In the genomic region with DNA sequence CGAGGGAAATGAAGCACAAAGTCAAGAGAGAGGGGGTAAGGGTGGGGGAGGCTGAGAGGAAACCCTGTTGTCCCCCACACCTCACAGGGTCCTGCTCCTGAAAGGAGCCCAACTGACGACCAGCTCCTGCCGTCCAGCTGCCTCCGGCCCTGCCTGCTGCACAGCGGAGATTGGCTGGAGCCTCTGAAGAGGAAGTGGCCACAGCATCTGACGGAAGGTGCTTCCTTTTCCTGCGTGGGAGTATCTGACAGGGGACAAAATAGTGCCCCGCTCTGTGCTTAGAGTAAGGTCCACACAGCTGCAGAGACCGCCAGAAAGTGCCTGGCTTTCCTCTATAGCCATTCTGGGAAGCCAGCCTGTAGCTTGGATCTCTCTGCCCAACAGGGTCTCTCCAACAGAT, we compare ENCODE assay signal across 7 mouse cellular contexts. TPM values are rescaled to one million over a fixed set of nuclear protein-coding genes. Genes with fewer than 3 reads are reported as not detected.
A peak's percentile ranks its signal among the peaks of the same experiment; 100 is the strongest.
DNase-seq lines count a peak whose midpoint lies in the region; ATAC-seq and TF ChIP-seq lines count a peak whose summit lies in the region.

No protein-coding gene starts in this region.

- no peak overlapping the region for H3K27ac ChIP-seq in embryonic facial prominence, embryonic 12.5 days
- peak overlapping the region; percentile 25; the same call in 1 of the 2 replicates for H3K27ac ChIP-seq in lung, embryonic 14.5 days (ENCODE audit: low read depth)

- H3K4me2 ChIP-seq in embryonic facial prominence, embryonic 12.5 days (replicated peaks) = no peak overlapping the region
- H3K4me2 ChIP-seq in lung, embryonic 14.5 days = peak overlapping the region; percentile 50; the same call in 1 of the 2 replicates

- ATAC-seq in embryonic facial prominence, embryonic 12.5 days (ENCODE audit: insufficient number of reproducible peaks, insufficient read depth, low FRiP score, low TSS enrichment) = no peak
- ATAC-seq in lung, embryonic 14.5 days (ENCODE audit: insufficient read depth) = peak; percentile 54; the same call in 1 of the 2 replicates

- H3K27me3 ChIP-seq in embryonic facial prominence, embryonic 12.5 days = no peaks in the 10 kb centered on the region
- no peaks in the 10 kb centered on the region for H3K27me3 ChIP-seq in lung, embryonic 14.5 days (ENCODE audit: insufficient read depth, low read length)

- H3K36me3 ChIP-seq in embryonic facial prominence, embryonic 12.5 days = no peaks in the 10 kb centered on the region
- no peaks in the 10 kb centered on the region for H3K36me3 ChIP-seq in lung, embryonic 14.5 days (ENCODE audit: insufficient read depth)

- peaks cover 16% of the 10 kb centered on the region for H3K4me1 ChIP-seq in embryonic facial prominence, embryonic 12.5 days
- peaks cover 3% of the 10 kb centered on the region; the same call in 1 of the 2 replicates for H3K4me1 ChIP-seq in lung, embryonic 14.5 days (ENCODE audit: insufficient read depth)

- no peaks in the 10 kb centered on the region for H3K9me3 ChIP-seq in embryonic facial prominence, embryonic 12.5 days
- no peaks in the 10 kb centered on the region for H3K9me3 ChIP-seq in lung, embryonic 14.5 days (ENCODE audit: low read depth, low read length)

- TF ChIP-seq CTCF in lung, embryonic 14.5 days (IDR thresholded peaks at IDR 0.05; ENCODE audit: low read depth) = no peak

- DNase-seq in adrenal gland, postnatal 14 days = peak; percentile 61
- peak; percentile 30 for DNase-seq in kidney, adult 18-20 months
- peak; percentile 62 for DNase-seq in lung, embryonic 14.5 days
- no peak for DNase-seq in cerebellum, adult 9-10 months
- no peak for DNase-seq in embryo, embryonic 10.5 days (ENCODE audit: low spot score)
- DNase-seq in thymus, adult 18-20 months = no peak

- no peak overlapping the region for H3K9ac ChIP-seq in embryonic facial prominence, embryonic 12.5 days
- H3K9ac ChIP-seq in lung, embryonic 14.5 days = no peak overlapping the region

- 0 out of 2 replicates have a peak overlapping the region, but pooled peaks have one; percentile 3 for H3K4me3 ChIP-seq in embryonic facial prominence, embryonic 12.5 days
- H3K4me3 ChIP-seq in lung, embryonic 14.5 days (ENCODE audit: low read depth, low read length) = peak overlapping the region; percentile 17

- 78% methylated on average over 9 of the region's 9 CpGs for WGBS in embryonic facial prominence, embryonic 12.5 days
- 53% methylated on average over 9 of the region's 9 CpGs for WGBS in lung, embryonic 14.5 days

RNA-seq across cellular contexts. Expression of a gene that starts 36.9 kb away (rescaled TPM):
- 5.2 and 10.5 TPM in 2 replicates for total RNA-seq in adrenal gland, postnatal 14 days (2021)
- polyA plus RNA-seq in embryonic facial prominence, embryonic 12.5 days (2016; fragmentation: Nextera tagmentation; extraction: Ambion mirVana) = 4.4 and 5.0 TPM in 2 replicates
- 8.2 and 8.7 TPM in 2 replicates for polyA plus RNA-seq in lung, embryonic 14.5 days (2014; fragmentation: Nextera tagmentation; extraction: Ambion mirVana)

Comparison
In these comparisons a context has a peak if more than half of its experiments do, and no peak if none do; other contexts are left out.
1. DNase-seq: peak in adrenal gland, postnatal 14 days (single experiment), kidney, adult 18-20 months (single experiment) and lung, embryonic 14.5 days (single experiment); none in cerebellum, adult 9-10 months (single experiment), embryo, embryonic 10.5 days (single experiment) and thymus, adult 18-20 months (0 of 2).